Mouse (Mus musculus) gastrocnemius, postnatal 10 days (tissue): Measurements from ENCODE around the gene Fam53b. TPM values are rescaled to one million over a fixed set of nuclear protein-coding genes. Genes with fewer than 3 reads are reported as not detected.

Experiments
- DNase-seq: peaks from one replicate; pipeline ENCODE4 v3.0.0; 2021; ENCODE audit warnings: mixed read lengths
- total RNA-seq, 2 experiments: library from RNA; stranded (reverse); gene quantifications; 2 replicates each; pipeline ENCODE4 v1.2.3; 2021

Gene Fam53b
- total RNA-seq, 2 experiments from 2014 or later, result 34.5 to 43.6 TPM

- no peak for DNase-seq
Observed at GRCm38 (mm10) chr7:132738844-132739243, 74.8 kb downstream of the Fam53b start.

GRCm38 (mm10) chr7:132736099-132736862 is 77.4 kb downstream of the Fam53b start:
- peak; percentile 73 for DNase-seq

- DNase-seq, result peak; percentile 58
Observed at GRCm38 (mm10) chr7:132735145-132735544, 78.5 kb downstream of the Fam53b start.

GRCm38 (mm10) chr7:132734222-132734621 is 79.5 kb downstream of the Fam53b start:
- DNase-seq, result no peak

GRCm38 (mm10) chr7:132733521-132733920 is 80.2 kb downstream of the Fam53b start:
- DNase-seq, result no peak

GRCm38 (mm10) chr7:132732136-132732789 is 81.4 kb downstream of the Fam53b start:
- no peak for DNase-seq

GRCm38 (mm10) chr7:132731558-132731957 is 82.1 kb downstream of the Fam53b start:
- DNase-seq, result no peak

- no peak for DNase-seq
Observed at GRCm38 (mm10) chr7:132730510-132730909, 83.2 kb downstream of the Fam53b start.

GRCm38 (mm10) chr7:132729093-132729831 is 84.4 kb downstream of the Fam53b start:
- no peak for DNase-seq

- DNase-seq, result no peak
Observed at GRCm38 (mm10) chr7:132726106-132726861, 87.4 kb downstream of the Fam53b start.

- DNase-seq, result no peak
Observed at GRCm38 (mm10) chr7:132724501-132725062, 89.1 kb downstream of the Fam53b start.

- peak; percentile 72 for DNase-seq
Observed at GRCm38 (mm10) chr7:132723906-132724305, 89.8 kb downstream of the Fam53b start.

GRCm38 (mm10) chr7:132722401-132723370 is 91.0 kb downstream of the Fam53b start:
- DNase-seq, result no peak

GRCm38 (mm10) chr7:132720562-132720961 is 93.1 kb downstream of the Fam53b start:
- DNase-seq, result no peak

GRCm38 (mm10) chr7:132719570-132719969 is 94.1 kb downstream of the Fam53b start:
- no peak for DNase-seq

GRCm38 (mm10) chr7:132715259-132715658 is 98.4 kb downstream of the Fam53b start:
- no peak for DNase-seq

- DNase-seq, result peak; percentile 41
Observed at GRCm38 (mm10) chr7:132714236-132714923, 99.3 kb downstream of the Fam53b start.

GRCm38 (mm10) chr7:132713483-132714126 is 100.1 kb downstream of the Fam53b start:
- DNase-seq, result no peak

GRCm38 (mm10) chr7:132712956-132713355 is 100.7 kb downstream of the Fam53b start:
- DNase-seq, result no peak
